Mouse (Mus musculus): ENCODE measurements at regions not wholly inside any gene's neighbourhood (a gene's known extent, or its start where the extent isn't known, plus 50 kb on each side); places are given as distances from the start of the nearest gene placed in this dataset.

- TF ChIP-seq CTCF (IDR thresholded peaks at IDR 0.05; ENCODE audit: control insufficient read depth, insufficient read depth, insufficient replicate concordance, low read depth, low read length): no peak
- TF ChIP-seq POLR2A (IDR thresholded peaks at IDR 0.05; ENCODE audit: control insufficient read depth, low read depth, low read length): no peak
Measured at GRCm38 (mm10) chr16:12904937-12905336, 204.5 kb upstream of the Ercc4 start.
